Mouse (Mus musculus) neural tube, embryonic 14.5 days (tissue): ENCODE measurements around the gene Gm572. TPM values are rescaled to one million over a fixed set of nuclear protein-coding genes. Genes with fewer than 3 reads are reported as not detected.
A peak's percentile ranks its signal among the peaks of the same experiment; 100 is the strongest.

Source experiments
- ATAC-seq: fragments of 200-750 bp; cut with Nextera tagmentation; 2 replicates; pipeline ENCODE4 v1.8.0; 2017; ENCODE audit warnings: low read depth, mild to moderate bottlenecking, moderate TSS enrichment, moderate library complexity
- H3K27ac ChIP-seq: fragments of 300-500 bp; sonication (generic); 2 replicates; pipeline ENCODE4 v1.5.1; 2014; ENCODE audit warnings: low read depth, mild to moderate bottlenecking, control low read depth, low read length, moderate library complexity, mixed read lengths
- H3K27me3 ChIP-seq: fragments of 300-500 bp; sonication (generic); 2 replicates; pipeline ENCODE4 v1.6.1; 2014; ENCODE audit warnings: low read length; ENCODE audit not compliant: control insufficient read depth, insufficient read depth
- H3K36me3 ChIP-seq: fragments of 300-500 bp; sonication (generic); 2 replicates; pipeline ENCODE4 v1.6.1; 2014; ENCODE audit warnings: low read length, mixed read lengths; ENCODE audit not compliant: control insufficient read depth, insufficient read depth
- H3K4me1 ChIP-seq: fragments of 300-500 bp; sonication (generic); 2 replicates; pipeline ENCODE4 v1.6.1; 2014; ENCODE audit warnings: low read length; ENCODE audit not compliant: control insufficient read depth, insufficient read depth
- H3K4me2 ChIP-seq: fragments of 300-500 bp; sonication (generic); 2 replicates; pipeline ENCODE4 v1.6.1; 2014; ENCODE audit warnings: mild to moderate bottlenecking, low read depth, low read length, control low read depth
- H3K4me3 ChIP-seq: fragments of 300-500 bp; sonication (generic); 2 replicates; pipeline ENCODE4 v1.5.1; 2014; ENCODE audit warnings: low read depth, low read length, control low read depth, mixed read lengths
- H3K9ac ChIP-seq: fragments of 300-500 bp; sonication (generic); replicated peaks from 2 replicates; pipeline ENCODE4 v1.6.1; 2014; ENCODE audit warnings: low read depth, mild to moderate bottlenecking, control low read depth, low read length, mixed read lengths
- H3K9me3 ChIP-seq: fragments of 300-500 bp; sonication (generic); 2 replicates; pipeline ENCODE4 v1.6.1; 2016; ENCODE audit warnings: low read length; ENCODE audit not compliant: control insufficient read depth
- WGBS: fragments of 180-500 bp; shearing (Covaris S2); extraction: QIAGEN DNeasy Blood & Tissue Kit; methylation state at CpG from one replicate; pipeline ENCODE4 v1.1.7; 2014; 5-methylcytosine and 5-hydroxymethylcytosine counted together
- polyA plus RNA-seq: library from polyadenylated mRNA; unstranded; fragments of >200 nt; fragmentation: Nextera tagmentation; extraction: Ambion mirVana; gene quantifications from 2 replicates; pipeline ENCODE4 v1.2.1, GENCODE M21; 2014

The Gm572 gene
- polyA plus RNA-seq, result not detected in 2 replicates

- no peaks in the 10 kb centered on the region for H3K36me3 ChIP-seq
- no peak within 1 kb of the TSS for H3K9ac ChIP-seq
- 68% methylated on average over 15 of the region's 15 CpGs for WGBS
- H3K27me3 ChIP-seq, result no peaks in the 10 kb centered on the region
- H3K4me2 ChIP-seq, result peak within 1 kb of the TSS; percentile 32; the same call in 1 of the 2 replicates
- H3K4me1 ChIP-seq, result no peaks in the 10 kb centered on the region
- no peak for ATAC-seq
- no peak within 1 kb of the TSS for H3K27ac ChIP-seq
- no peak within 1 kb of the TSS for H3K4me3 ChIP-seq
- H3K9me3 ChIP-seq, result no peaks in the 10 kb centered on the region
Observed at GRCm38 (mm10) chr4:148643291-148644156, at the start of gene Gm572. Gm572 (plus strand) TSS chr4:148643317.

- ATAC-seq, result no peak
- Histone ChIP-seq H3K27ac (no peak overlapping the region), H3K4me2 (no peak overlapping the region), H3K9ac (no peak overlapping the region), H3K36me3 (peaks cover 27% of the 10 kb centered on the region), H3K4me1 (peaks cover 15% of the 10 kb centered on the region), H3K9me3 (no peaks in the 10 kb centered on the region), H3K4me3 (no peak overlapping the region), H3K27me3 (no peaks in the 10 kb centered on the region)
- 94% methylated on average over 11 of the region's 11 CpGs for WGBS
Observed at GRCm38 (mm10) chr4:148593996-148594395, 49.1 kb upstream of the Gm572 start.

- no peak overlapping the region for H3K9ac ChIP-seq
- WGBS, result 88% methylated on average over 6 of the region's 6 CpGs
- no peaks in the 10 kb centered on the region for H3K9me3 ChIP-seq
- no peaks in the 10 kb centered on the region for H3K27me3 ChIP-seq
- no peak overlapping the region for H3K4me3 ChIP-seq
- no peak overlapping the region for H3K4me2 ChIP-seq
- peaks cover 11% of the 10 kb centered on the region for H3K4me1 ChIP-seq
- no peak overlapping the region for H3K27ac ChIP-seq
- no peak for ATAC-seq
- peaks cover 27% of the 10 kb centered on the region for H3K36me3 ChIP-seq
Observed at GRCm38 (mm10) chr4:148595916-148596315, 47.2 kb upstream of the Gm572 start.

GRCm38 (mm10) chr4:148596731-148597130 lies 46.4 kb upstream of the Gm572 start:
- Histone ChIP-seq H3K27me3 (no peaks in the 10 kb centered on the region), H3K4me2 (no peak overlapping the region), H3K4me3 (no peak overlapping the region), H3K9me3 (no peaks in the 10 kb centered on the region), H3K9ac (no peak overlapping the region), H3K36me3 (peaks cover 27% of the 10 kb centered on the region), H3K4me1 (peaks cover 11% of the 10 kb centered on the region), H3K27ac (no peak overlapping the region)
- 97% methylated on average over 3 of the region's 3 CpGs for WGBS
- no peak for ATAC-seq

GRCm38 (mm10) chr4:148598826-148599225 lies 44.3 kb upstream of the Gm572 start:
- Histone ChIP-seq H3K4me2 (no peak overlapping the region), H3K4me1 (no peaks in the 10 kb centered on the region), H3K36me3 (peaks cover 21% of the 10 kb centered on the region), H3K27me3 (no peaks in the 10 kb centered on the region), H3K9ac (no peak overlapping the region), H3K9me3 (no peaks in the 10 kb centered on the region), H3K27ac (no peak overlapping the region), H3K4me3 (no peak overlapping the region)
- no peak for ATAC-seq
- WGBS, result 94% methylated on average over 12 of the region's 12 CpGs

- H3K4me1 ChIP-seq, result no peaks in the 10 kb centered on the region
- no peak overlapping the region for H3K4me3 ChIP-seq
- peaks cover 8% of the 10 kb centered on the region for H3K36me3 ChIP-seq
- 94% methylated on average over 4 of the region's 4 CpGs for WGBS
- no peak for ATAC-seq
- H3K27me3 ChIP-seq, result no peaks in the 10 kb centered on the region
- H3K9me3 ChIP-seq, result no peaks in the 10 kb centered on the region
- H3K4me2 ChIP-seq, result no peak overlapping the region
- H3K27ac ChIP-seq, result no peak overlapping the region
- H3K9ac ChIP-seq, result no peak overlapping the region
Observed at GRCm38 (mm10) chr4:148600316-148600715, 42.8 kb upstream of the Gm572 start.

- H3K9me3 ChIP-seq, result no peaks in the 10 kb centered on the region
- 92% methylated on average over 4 of the region's 4 CpGs for WGBS
Observed at GRCm38 (mm10) chr4:148601871-148602270, 41.2 kb upstream of the Gm572 start.

GRCm38 (mm10) chr4:148602357-148603120 lies 40.6 kb upstream of the Gm572 start, which contains the start of gene Masp2:
Masp2 (plus strand) TSS chr4:148602554.
- ATAC-seq, result no peak
- Histone ChIP-seq H3K9me3 (no peaks in the 10 kb centered on the region), H3K27ac (no peak within 1 kb of the TSS), H3K4me3 (no peak within 1 kb of the TSS), H3K27me3 (no peaks in the 10 kb centered on the region), H3K9ac (no peak within 1 kb of the TSS), H3K4me1 (no peaks in the 10 kb centered on the region), H3K4me2 (no peak within 1 kb of the TSS), H3K36me3 (no peaks in the 10 kb centered on the region)
- 93% methylated on average over 14 of the region's 14 CpGs for WGBS

More at GRCm38 (mm10) chr4:148601871-148602270, 41.2 kb upstream of the Gm572 start:
- no peak overlapping the region for H3K27ac ChIP-seq
- H3K27me3 ChIP-seq, result no peaks in the 10 kb centered on the region
- H3K9ac ChIP-seq, result no peak overlapping the region
- H3K4me1 ChIP-seq, result no peaks in the 10 kb centered on the region
- no peak overlapping the region for H3K4me2 ChIP-seq
- no peak overlapping the region for H3K4me3 ChIP-seq
- H3K36me3 ChIP-seq, result no peaks in the 10 kb centered on the region
- ATAC-seq, result no peak
